Mouse (Mus musculus): ENCODE results near the gene Acbd6. TPM values are rescaled to one million over a fixed set of nuclear protein-coding genes. Genes with fewer than 3 reads are reported as not detected.

Acbd6 gene
- polyA plus RNA-seq, 1 experiment from 2014 or later, result 72.5 TPM

GRCm38 (mm10) chr1:155623192-155623591 lies 65.3 kb downstream of the Acbd6 start:
- no peaks in the 10 kb centered on the region for H3K27me3 ChIP-seq (ENCODE audit: poor library complexity, severe bottlenecking)
- 96% methylated on average over 8 of the region's 8 CpGs for WGBS
- no peaks in the 10 kb centered on the region for H3K4me1 ChIP-seq
- no peak overlapping the region for H3K4me3 ChIP-seq
- H3K27ac ChIP-seq, result no peak overlapping the region
- no peaks in the 10 kb centered on the region for H3K9me3 ChIP-seq
- peaks cover 18% of the 10 kb centered on the region for H3K36me3 ChIP-seq (replicated peaks)
- no peak for DNase-seq (ENCODE audit: extremely low spot score, low spot score)

GRCm38 (mm10) chr1:155627746-155628145 lies 69.8 kb downstream of the Acbd6 start:
- Histone ChIP-seq H3K4me1 (no peaks in the 10 kb centered on the region), H3K4me3 (no peak overlapping the region), H3K27me3 (ENCODE audit: poor library complexity, severe bottlenecking) (no peaks in the 10 kb centered on the region), H3K36me3 (replicated peaks) (peaks cover 18% of the 10 kb centered on the region), H3K9me3 (no peaks in the 10 kb centered on the region), H3K27ac (no peak overlapping the region)
- no peak for DNase-seq (ENCODE audit: extremely low spot score, low spot score)
- 95% methylated on average over 2 of the region's 2 CpGs for WGBS

GRCm38 (mm10) chr1:155636648-155637047 lies 78.7 kb downstream of the Acbd6 start:
- no peaks in the 10 kb centered on the region for H3K27me3 ChIP-seq (ENCODE audit: poor library complexity, severe bottlenecking)
- no peak for DNase-seq (ENCODE audit: extremely low spot score, low spot score)
- WGBS, result 90% methylated on average over 7 of the region's 7 CpGs
- H3K9me3 ChIP-seq, result no peaks in the 10 kb centered on the region
- no peak overlapping the region for H3K27ac ChIP-seq
- no peak overlapping the region for H3K4me3 ChIP-seq
- H3K36me3 ChIP-seq (replicated peaks), result no peaks in the 10 kb centered on the region
- no peaks in the 10 kb centered on the region for H3K4me1 ChIP-seq

- Histone ChIP-seq H3K36me3 (replicated peaks) (no peaks in the 10 kb centered on the region), H3K4me3 (no peak overlapping the region)
- 91% methylated on average over 5 of the region's 5 CpGs for WGBS
Measured at GRCm38 (mm10) chr1:155645816-155646215, 87.9 kb downstream of the Acbd6 start.

GRCm38 (mm10) chr1:155646345-155647307 lies 88.7 kb downstream of the Acbd6 start:
- H3K9me3 ChIP-seq, result no peaks in the 10 kb centered on the region
- H3K27ac ChIP-seq, result no peak overlapping the region
- no peak for DNase-seq (ENCODE audit: extremely low spot score, low spot score)
- H3K36me3 ChIP-seq (replicated peaks), result no peaks in the 10 kb centered on the region
- WGBS, result 55% methylated on average over 10 of the region's 10 CpGs
- peaks cover 23% of the 10 kb centered on the region for H3K4me1 ChIP-seq
- no peak overlapping the region for H3K4me3 ChIP-seq
- H3K27me3 ChIP-seq (ENCODE audit: poor library complexity, severe bottlenecking), result no peaks in the 10 kb centered on the region

More at GRCm38 (mm10) chr1:155645816-155646215, 87.9 kb downstream of the Acbd6 start:
- H3K9me3 ChIP-seq, result no peaks in the 10 kb centered on the region
- H3K4me1 ChIP-seq, result peaks cover 23% of the 10 kb centered on the region
- H3K27me3 ChIP-seq (ENCODE audit: poor library complexity, severe bottlenecking), result no peaks in the 10 kb centered on the region
- H3K27ac ChIP-seq, result no peak overlapping the region
- no peak for DNase-seq (ENCODE audit: extremely low spot score, low spot score)

GRCm38 (mm10) chr1:155650121-155650846 lies 92.4 kb downstream of the Acbd6 start:
- Histone ChIP-seq H3K4me1 (peaks cover 34% of the 10 kb centered on the region), H3K4me3 (no peak overlapping the region), H3K36me3 (replicated peaks) (no peaks in the 10 kb centered on the region), H3K27ac (no peak overlapping the region), H3K9me3 (no peaks in the 10 kb centered on the region), H3K27me3 (ENCODE audit: poor library complexity, severe bottlenecking) (no peaks in the 10 kb centered on the region)
- no peak for DNase-seq (ENCODE audit: extremely low spot score, low spot score)
- 81% methylated on average over 9 of the region's 9 CpGs for WGBS

GRCm38 (mm10) chr1:155654961-155655360 lies 97.0 kb downstream of the Acbd6 start:
- no peak overlapping the region for H3K4me3 ChIP-seq
- H3K9me3 ChIP-seq, result no peaks in the 10 kb centered on the region
- H3K36me3 ChIP-seq (replicated peaks), result no peaks in the 10 kb centered on the region
- peaks cover 10% of the 10 kb centered on the region for H3K4me1 ChIP-seq
- H3K27me3 ChIP-seq (ENCODE audit: poor library complexity, severe bottlenecking), result no peaks in the 10 kb centered on the region
- H3K27ac ChIP-seq, result no peak overlapping the region
- 9% methylated on average over 3 of the region's 3 CpGs for WGBS
- DNase-seq (ENCODE audit: extremely low spot score, low spot score), result no peak

- WGBS, result 76% methylated on average over 5 of the region's 5 CpGs
- DNase-seq (ENCODE audit: extremely low spot score, low spot score), result no peak
- Histone ChIP-seq H3K9me3 (no peaks in the 10 kb centered on the region), H3K36me3 (replicated peaks) (no peaks in the 10 kb centered on the region), H3K27me3 (ENCODE audit: poor library complexity, severe bottlenecking) (no peaks in the 10 kb centered on the region), H3K4me3 (no peak overlapping the region), H3K27ac (no peak overlapping the region), H3K4me1 (peaks cover 10% of the 10 kb centered on the region)
Measured at GRCm38 (mm10) chr1:155656321-155656720, 98.4 kb downstream of the Acbd6 start.

GRCm38 (mm10) chr1:155663994-155664393 lies 106.1 kb downstream of the Acbd6 start:
- H3K4me3 ChIP-seq, result no peak overlapping the region
- peaks cover 7% of the 10 kb centered on the region; the same call in 1 of the 2 replicates for H3K4me1 ChIP-seq
- no peaks in the 10 kb centered on the region; the same call in 1 of the 2 replicates for H3K9me3 ChIP-seq
- DNase-seq (ENCODE audit: extremely low spot score, low spot score), result no peak
- no peak overlapping the region for H3K27ac ChIP-seq
- H3K27me3 ChIP-seq (ENCODE audit: poor library complexity, severe bottlenecking), result no peaks in the 10 kb centered on the region
- 90% methylated on average over 5 of the region's 5 CpGs for WGBS
- H3K36me3 ChIP-seq (replicated peaks), result no peaks in the 10 kb centered on the region

- H3K27ac ChIP-seq, result no peak overlapping the region
- 94% methylated on average over 6 of the region's 6 CpGs for WGBS
- no peak overlapping the region for H3K4me3 ChIP-seq
- DNase-seq (ENCODE audit: extremely low spot score, low spot score), result no peak
- no peaks in the 10 kb centered on the region for H3K4me1 ChIP-seq
- peaks cover 2% of the 10 kb centered on the region; the same call in 1 of the 2 replicates for H3K36me3 ChIP-seq (replicated peaks)
- H3K27me3 ChIP-seq (ENCODE audit: poor library complexity, severe bottlenecking), result no peaks in the 10 kb centered on the region
- H3K9me3 ChIP-seq, result no peaks in the 10 kb centered on the region
Measured at GRCm38 (mm10) chr1:155675570-155675969, 117.7 kb downstream of the Acbd6 start.

- Histone ChIP-seq H3K36me3 (replicated peaks) (no peaks in the 10 kb centered on the region; the same call in 1 of the 2 replicates), H3K4me1 (no peaks in the 10 kb centered on the region), H3K27ac (no peak overlapping the region), H3K4me3 (no peak overlapping the region), H3K9me3 (no peaks in the 10 kb centered on the region), H3K27me3 (ENCODE audit: poor library complexity, severe bottlenecking) (no peaks in the 10 kb centered on the region)
- whole genome bisulfite sequencing, result 82% methylated on average over 10 of the region's 10 CpGs
- DNase-seq (ENCODE audit: extremely low spot score, low spot score), result no peak
Measured at GRCm38 (mm10) chr1:155681116-155681799, 123.3 kb downstream of the Acbd6 start.

- H3K4me1 ChIP-seq, result no peaks in the 10 kb centered on the region
- WGBS, result 88% methylated on average over 15 of the region's 15 CpGs
- H3K27ac ChIP-seq, result no peak overlapping the region
- H3K4me3 ChIP-seq, result no peak overlapping the region
- H3K36me3 ChIP-seq (replicated peaks), result no peaks in the 10 kb centered on the region; the same call in 1 of the 2 replicates
- H3K9me3 ChIP-seq, result no peaks in the 10 kb centered on the region
- DNase-seq (ENCODE audit: extremely low spot score, low spot score), result no peak
- no peaks in the 10 kb centered on the region for H3K27me3 ChIP-seq (ENCODE audit: poor library complexity, severe bottlenecking)
Measured at GRCm38 (mm10) chr1:155686816-155687215, 128.9 kb downstream of the Acbd6 start.
